Mouse (Mus musculus) kidney, embryonic 16.5 days (tissue): ENCODE data around the gene Ttc39d. TPM values are rescaled to one million over a fixed set of nuclear protein-coding genes. Genes with fewer than 3 reads are reported as not detected.
"Not testable (repeated sequence)": the region's sequence is repeated elsewhere in the genome, so short reads cannot be mapped to it uniquely, and the experiment has no call there.

Experiments used
- ATAC-seq: fragments of 200-750 bp; cut with Nextera tagmentation; 2 replicates; pipeline ENCODE4 v1.8.0; 2017; ENCODE audit warnings: moderate TSS enrichment; ENCODE audit not compliant: low FRiP score, low TSS enrichment
- H3K27ac ChIP-seq: fragments of 300-500 bp; sonication (generic); 2 replicates; pipeline ENCODE4 v1.5.1; 2014; ENCODE audit warnings: low read length
- H3K27me3 ChIP-seq: fragments of 300-500 bp; sonication (generic); 2 replicates; pipeline ENCODE4 v1.6.1; 2014; ENCODE audit warnings: low read length, control low read depth, mixed read lengths; ENCODE audit not compliant: insufficient read depth
- H3K36me3 ChIP-seq: fragments of 300-500 bp; sonication (generic); 2 replicates; pipeline ENCODE4 v1.6.1; 2014; ENCODE audit warnings: low read length, control low read depth, mixed read lengths; ENCODE audit not compliant: insufficient read depth
- H3K4me1 ChIP-seq: fragments of 300-500 bp; sonication (generic); 2 replicates; pipeline ENCODE4 v1.6.1; 2014; ENCODE audit warnings: low read length, control low read depth, mixed read lengths; ENCODE audit not compliant: insufficient read depth
- H3K4me2 ChIP-seq: fragments of 300-500 bp; sonication (generic); replicated peaks from 2 replicates; pipeline ENCODE4 v1.6.1; 2014; ENCODE audit warnings: low read depth, low read length
- H3K4me3 ChIP-seq: fragments of 300-500 bp; sonication (generic); 2 replicates; pipeline ENCODE4 v1.5.1; 2014; ENCODE audit warnings: mild to moderate bottlenecking, low read length
- H3K9ac ChIP-seq: fragments of 300-500 bp; sonication (generic); replicated peaks from 2 replicates; pipeline ENCODE4 v1.6.1; 2014; ENCODE audit warnings: low read length
- H3K9me3 ChIP-seq: fragments of 300-500 bp; sonication (generic); 2 replicates; pipeline ENCODE4 v1.6.1; 2016; ENCODE audit warnings: low read length, control low read depth
- WGBS: fragments of 180-500 bp; shearing (Covaris S2); extraction: QIAGEN DNeasy Blood & Tissue Kit; methylation state at CpG from one replicate; pipeline ENCODE4 v1.1.7; 2014; 5-methylcytosine and 5-hydroxymethylcytosine counted together
- polyA plus RNA-seq: library from polyadenylated mRNA; unstranded; fragments of >200 nt; fragmentation: Nextera tagmentation; extraction: Ambion mirVana; gene quantifications from 2 replicates; pipeline ENCODE4 v1.2.1, GENCODE M21; 2015

Gene Ttc39d
- polyA plus RNA-seq, 1 experiment from 2014 or later, result not detected

- peak; percentile 90 for ATAC-seq
These were observed 27.3 kb upstream of the Ttc39d start for GRCm38 (mm10) chr17:80179959-80180358.

DNA sequence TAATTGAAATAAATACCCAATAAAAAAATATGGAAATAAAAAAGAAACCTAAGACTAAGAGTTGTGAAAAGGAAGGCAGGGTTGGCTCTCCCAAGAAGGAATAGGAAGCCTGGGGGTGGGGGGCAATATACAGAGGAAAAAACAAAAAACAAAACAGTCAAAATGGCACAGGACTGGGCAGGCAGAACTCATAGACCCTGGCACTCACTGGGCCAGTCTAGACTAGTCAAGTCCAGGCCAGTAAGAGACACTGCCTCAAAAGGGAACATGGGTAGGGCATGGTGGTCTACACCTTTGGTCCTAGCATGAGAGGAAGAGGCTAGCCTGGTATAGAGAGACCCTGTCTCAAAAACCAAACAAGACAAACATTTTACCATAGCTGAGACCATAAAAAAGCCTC is 26.8 kb upstream of the Ttc39d start:
- peak; percentile 72; the same call in 1 of the 2 replicates for ATAC-seq
- H3K36me3 ChIP-seq, result no peaks in the 10 kb centered on the region
- no peak overlapping the region for H3K9ac ChIP-seq
- H3K27ac ChIP-seq, result no peak overlapping the region
- no peaks in the 10 kb centered on the region for H3K4me1 ChIP-seq
- no peak overlapping the region for H3K4me2 ChIP-seq
- H3K9me3 ChIP-seq, result no peaks in the 10 kb centered on the region
- H3K27me3 ChIP-seq, result no peaks in the 10 kb centered on the region
- H3K4me3 ChIP-seq, result no peak overlapping the region

More at GRCm38 (mm10) chr17:80179959-80180358, 27.3 kb upstream of the Ttc39d start:
- no peak overlapping the region for H3K4me3 ChIP-seq
- peaks cover 3% of the 10 kb centered on the region for H3K4me1 ChIP-seq
- H3K36me3 ChIP-seq, result no peaks in the 10 kb centered on the region
- 1% methylated on average over 6 of the region's 6 CpGs for WGBS
- no peak overlapping the region for H3K4me2 ChIP-seq
- H3K9ac ChIP-seq, result no peak overlapping the region
- H3K27me3 ChIP-seq, result no peaks in the 10 kb centered on the region
- no peaks in the 10 kb centered on the region for H3K9me3 ChIP-seq
- no peak overlapping the region for H3K27ac ChIP-seq

GRCm38 (mm10) chr17:80183615-80184014 is 23.6 kb upstream of the Ttc39d start:
- no peak overlapping the region for H3K27ac ChIP-seq
- no peak overlapping the region for H3K9ac ChIP-seq
- H3K4me1 ChIP-seq, result no peaks in the 10 kb centered on the region
- H3K4me3 ChIP-seq, result no peak overlapping the region
- peaks cover 4% of the 10 kb centered on the region; the same call in 1 of the 2 replicates for H3K36me3 ChIP-seq
- H3K9me3 ChIP-seq, result peaks cover 4% of the 10 kb centered on the region; the same call in 1 of the 2 replicates
- ATAC-seq, result no peak
- no peaks in the 10 kb centered on the region for H3K27me3 ChIP-seq
- no peak overlapping the region for H3K4me2 ChIP-seq
- 71% methylated on average over 10 of the region's 10 CpGs for WGBS

DNA sequence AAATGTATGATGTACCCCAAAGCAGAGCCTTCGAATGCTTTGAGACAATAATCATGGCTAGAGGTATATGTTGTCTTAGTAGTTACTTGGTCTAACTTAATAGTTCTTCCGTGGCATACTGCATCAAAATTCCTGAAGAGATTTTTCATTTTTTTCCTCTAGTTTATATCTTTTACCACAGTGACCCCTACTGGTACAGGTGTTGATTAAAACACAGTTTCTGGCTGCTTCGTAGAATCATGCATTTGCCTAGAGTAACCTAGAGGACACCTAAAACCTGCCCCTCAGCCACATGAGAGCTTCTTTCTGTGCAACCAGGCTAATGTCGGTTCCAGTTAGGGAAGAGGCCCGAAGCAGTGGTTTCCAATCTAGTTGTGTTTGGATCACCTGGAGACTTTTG is 14.2 kb upstream of the Ttc39d start:
- H3K27ac ChIP-seq, result no peak overlapping the region
- no peaks in the 10 kb centered on the region for H3K27me3 ChIP-seq
- H3K9ac ChIP-seq, result no peak overlapping the region
- no peaks in the 10 kb centered on the region for H3K4me1 ChIP-seq
- H3K4me3 ChIP-seq, result no peak overlapping the region
- no peaks in the 10 kb centered on the region for H3K9me3 ChIP-seq
- ATAC-seq, result no peak
- H3K36me3 ChIP-seq, result peaks cover 19% of the 10 kb centered on the region
- no peak overlapping the region for H3K4me2 ChIP-seq
- 69% methylated on average over 5 of the region's 5 CpGs for WGBS

DNA sequence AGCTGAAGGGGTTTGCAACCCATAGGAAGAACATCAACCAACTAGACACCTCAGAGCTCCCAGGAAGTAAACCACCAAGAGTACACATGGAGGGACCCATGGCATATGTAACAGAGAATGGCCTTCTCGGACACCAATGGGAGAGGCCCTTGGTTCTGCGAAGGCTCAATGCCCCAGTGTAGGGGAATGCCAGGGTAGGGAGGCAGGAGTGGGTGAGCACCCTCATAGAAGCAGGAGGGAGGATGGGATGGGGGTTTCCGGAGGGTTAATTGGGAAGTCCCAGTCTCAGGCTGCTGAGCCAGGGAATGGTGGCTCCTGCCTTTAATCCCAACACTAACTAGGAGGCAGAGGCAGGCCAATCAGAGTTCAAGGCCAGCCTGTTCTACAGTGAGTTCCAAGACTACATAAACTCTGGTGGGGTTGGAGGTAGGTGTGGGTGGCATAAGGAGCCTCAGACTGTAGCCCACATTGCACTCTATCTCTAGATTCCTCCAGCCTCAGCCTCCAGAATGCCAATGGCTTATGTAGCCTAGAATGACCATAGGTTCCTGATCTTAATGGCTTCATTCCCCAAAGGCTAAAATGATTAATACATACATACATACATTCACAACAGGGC is 8.0 kb upstream of the Ttc39d start:
- Histone ChIP-seq H3K9me3 (no peaks in the 10 kb centered on the region), H3K36me3 (peaks cover 49% of the 10 kb centered on the region), H3K4me1 (peaks cover 7% of the 10 kb centered on the region; the same call in 1 of the 2 replicates), H3K4me2 (no peak overlapping the region), H3K9ac (no peak overlapping the region), H3K4me3 (no peak overlapping the region), H3K27me3 (no peaks in the 10 kb centered on the region), H3K27ac (no peak overlapping the region)
- peak; percentile 61; the same call in 1 of the 2 replicates for ATAC-seq
- 90% methylated on average over 3 of the region's 3 CpGs for WGBS

- H3K27me3 ChIP-seq, result no peaks in the 10 kb centered on the region
- peak overlapping the region; percentile 92 for H3K4me3 ChIP-seq
- 14% methylated on average over 5 of the region's 5 CpGs for WGBS
- peaks cover 13% of the 10 kb centered on the region for H3K4me1 ChIP-seq
- peak overlapping the region; percentile 98; the same call in 1 of the 2 replicates for H3K27ac ChIP-seq
- H3K9ac ChIP-seq, result peak overlapping the region; percentile 100
- no peak for ATAC-seq
- peaks cover 25% of the 10 kb centered on the region for H3K36me3 ChIP-seq
- no peaks in the 10 kb centered on the region for H3K9me3 ChIP-seq
- H3K4me2 ChIP-seq, result peak overlapping the region; percentile 87
These were observed 1.6 kb upstream of the Ttc39d start for GRCm38 (mm10) chr17:80205657-80206056.

GRCm38 (mm10) chr17:80206301-80206670 is 974 bp upstream of the Ttc39d start:
- Histone ChIP-seq H3K27ac (peak overlapping the region; percentile 98), H3K4me3 (peak overlapping the region; percentile 92), H3K9ac (peak overlapping the region; percentile 100)

GRCm38 (mm10) chr17:80213998-80214397 is 6.7 kb downstream of the Ttc39d start:
- H3K4me2 ChIP-seq, H3K36me3 ChIP-seq, ATAC-seq, H3K9ac ChIP-seq, H3K27me3 ChIP-seq, H3K27ac ChIP-seq, H3K9me3 ChIP-seq, H3K4me1 ChIP-seq, H3K4me3 ChIP-seq: not testable (repeated sequence)
- WGBS, result 91% methylated on average over 4 of the region's 4 CpGs

More at GRCm38 (mm10) chr17:80206301-80206670, 974 bp upstream of the Ttc39d start:
- Histone ChIP-seq H3K27me3 (no peaks in the 10 kb centered on the region), H3K36me3 (peaks cover 22% of the 10 kb centered on the region), H3K4me1 (peaks cover 13% of the 10 kb centered on the region), H3K9me3 (no peaks in the 10 kb centered on the region), H3K4me2 (peak overlapping the region; percentile 87)
- ATAC-seq, result peak; percentile 74
- under 1% methylated on average over 36 of the region's 36 CpGs for WGBS

GRCm38 (mm10) chr17:80220131-80220530 is 12.9 kb downstream of the Ttc39d start:
- Histone ChIP-seq H3K4me3 (no peak overlapping the region), H3K36me3 (no peaks in the 10 kb centered on the region), H3K27ac (no peak overlapping the region), H3K9ac (no peak overlapping the region), H3K4me2 (no peak overlapping the region), H3K4me1 (peaks cover 3% of the 10 kb centered on the region; the same call in 1 of the 2 replicates), H3K27me3 (no peaks in the 10 kb centered on the region), H3K9me3 (no peaks in the 10 kb centered on the region)
- 61% methylated on average over 2 of the region's 2 CpGs for whole genome bisulfite sequencing
- ATAC-seq, result no peak

DNA sequence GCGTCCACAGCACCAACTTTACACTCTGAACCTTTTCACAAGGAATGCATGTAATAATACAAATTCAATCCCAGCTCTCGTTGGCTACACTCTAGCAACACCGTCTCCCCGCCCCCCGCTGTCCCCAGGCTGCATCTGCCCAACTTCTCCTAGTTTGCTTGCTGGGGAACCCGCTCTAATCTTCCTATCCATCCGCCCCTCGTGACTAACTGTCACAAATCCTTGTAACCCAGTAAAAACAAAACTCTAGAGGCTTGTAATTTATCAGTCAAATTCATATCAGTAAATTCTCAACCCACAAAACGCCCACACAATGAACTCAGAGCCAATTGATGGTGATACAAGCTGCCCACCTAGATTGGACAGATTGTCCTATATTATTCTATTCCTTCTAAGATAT is 13.9 kb downstream of the Ttc39d start:
- H3K4me3 ChIP-seq, result no peak overlapping the region
- H3K4me1 ChIP-seq, result peaks cover 4% of the 10 kb centered on the region; the same call in 1 of the 2 replicates
- no peaks in the 10 kb centered on the region for H3K36me3 ChIP-seq
- no peaks in the 10 kb centered on the region for H3K27me3 ChIP-seq
- no peak overlapping the region for H3K9ac ChIP-seq
- ATAC-seq, result no peak
- 70% methylated on average over 9 of the region's 9 CpGs for WGBS
- H3K4me2 ChIP-seq, result no peak overlapping the region
- no peaks in the 10 kb centered on the region for H3K9me3 ChIP-seq
- no peak overlapping the region for H3K27ac ChIP-seq
